Mouse (Mus musculus) stomach, postnatal 0 days (tissue): ENCODE data around the gene Elmsan1.

Experiments used
- CTCF ChIP-seq: IDR thresholded peaks from 2 replicates; pipeline ENCODE4 v1.5.1; 2016; ENCODE audit warnings: antibody characterized with exemption, low read depth, mild to moderate bottlenecking, moderate library complexity
- EP300 ChIP-seq: optimal IDR thresholded peaks from 2 replicates; pipeline ENCODE3; 2016; ENCODE audit warnings: antibody characterized with exemption

- TF ChIP-seq CTCF (peak; percentile 27; the same call in 1 of the 2 replicates), EP300 (no peak)
Measured at GRCm38 (mm10) chr12:84203778-84204216, 14.9 kb downstream of the Elmsan1 start.
